Mouse (Mus musculus) hematopoietic stem cell, adult 5-6 weeks (primary cell): ENCODE measurements around the gene Spen. TPM values are rescaled to one million over a fixed set of nuclear protein-coding genes. Genes with fewer than 3 reads are reported as not detected.

Experiments
- ATAC-seq, 2 experiments: fragments of 125-278 bp in 1 of 2; replicated peaks in 1 of 2; 2 replicates each; pipeline ENCODE4 v1.8.0; 2016 to 2017; ENCODE audit warnings: inconsistent platforms in 2 of 2, mild to moderate bottlenecking in 2 of 2, moderate number of reproducible peaks in 2 of 2, low read depth in 1 of 2, moderate TSS enrichment in 1 of 2; ENCODE audit not compliant: low FRiP score in 2 of 2, poor library complexity in 2 of 2, severe bottlenecking in 2 of 2, insufficient read depth in 1 of 2, low TSS enrichment in 1 of 2
- total RNA-seq: library from RNA; stranded (forward); fragments of 172-1452, 232-1000 nt; gene quantifications from 2 replicates; pipeline ENCODE4 v1.2.3, GENCODE M21; 2017

Gene Spen
- total RNA-seq, 1 experiment from 2014 or later = 26.7 TPM

DNA sequence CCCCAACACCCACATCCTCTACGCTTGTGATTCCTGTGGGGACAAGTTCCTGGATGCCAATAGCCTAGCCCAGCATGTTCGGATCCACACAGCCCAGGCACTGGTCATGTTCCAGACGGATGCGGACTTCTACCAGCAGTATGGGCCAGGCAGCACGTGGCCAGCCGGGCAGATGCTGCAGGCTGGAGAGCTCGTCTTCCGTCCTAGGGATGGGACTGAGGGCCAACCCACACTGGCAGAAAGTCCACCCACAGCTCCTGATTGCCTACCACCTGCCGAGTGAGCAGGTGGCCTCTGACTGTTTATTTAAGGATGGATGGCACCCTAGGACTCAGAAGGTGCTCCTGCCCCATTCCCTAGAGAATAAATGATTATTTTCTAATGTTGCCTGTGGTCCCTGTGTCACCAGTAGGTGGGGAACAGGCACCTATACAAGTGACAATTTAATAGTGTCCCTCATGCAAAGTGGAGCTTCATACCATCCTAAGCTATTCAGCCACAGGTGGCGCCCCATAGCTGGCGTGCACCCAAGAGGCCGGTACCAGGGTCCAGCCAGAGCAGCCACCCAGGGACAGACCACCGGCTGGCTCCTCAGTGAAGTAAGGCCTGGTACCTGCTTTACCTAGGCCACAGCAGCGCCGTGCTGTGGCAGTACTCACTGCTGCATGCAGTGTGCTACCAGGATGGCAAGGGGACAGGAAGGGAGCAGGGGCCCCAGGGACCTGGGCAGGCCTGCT, 71.4 kb downstream of the Spen start:
- no peak for ATAC-seq

GRCm38 (mm10) chr4:141466289-141466795, 72.1 kb downstream of the Spen start:
- ATAC-seq = no peak

DNA sequence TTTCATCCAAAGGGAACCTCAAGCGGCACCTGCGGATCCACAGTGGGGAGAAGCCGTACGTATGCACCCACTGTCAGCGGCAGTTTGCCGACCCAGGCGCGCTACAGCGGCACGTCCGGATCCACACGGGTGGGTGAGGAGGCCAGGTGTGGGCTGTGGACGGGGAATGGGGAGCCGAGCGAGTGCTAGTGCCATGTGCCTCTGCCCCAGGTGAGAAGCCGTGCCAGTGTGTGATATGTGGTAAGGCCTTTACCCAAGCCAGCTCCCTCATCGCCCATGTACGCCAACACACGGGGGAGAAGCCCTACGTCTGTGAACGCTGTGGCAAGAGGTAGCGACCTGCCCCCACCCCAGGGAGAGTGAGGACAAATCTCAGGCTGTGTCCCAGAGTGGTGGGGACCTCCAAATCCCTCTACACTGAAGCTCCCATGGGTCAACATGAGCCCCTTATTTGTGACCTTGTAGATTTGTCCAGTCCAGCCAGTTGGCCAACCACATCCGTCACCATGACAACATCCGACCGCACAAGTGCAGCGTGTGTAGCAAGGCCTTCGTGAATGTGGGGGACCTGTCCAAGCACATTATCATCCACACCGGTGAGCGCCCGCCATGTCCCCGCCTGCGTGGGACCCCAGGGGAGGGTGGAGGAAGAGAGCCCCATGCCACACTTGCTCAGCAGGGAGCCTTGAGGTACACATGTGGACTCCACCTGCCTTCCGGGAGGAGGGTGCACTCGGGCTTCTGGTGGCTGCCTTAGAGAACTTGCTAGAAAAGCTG, 72.7 kb downstream of the Spen start:
- ATAC-seq = no peak

DNA sequence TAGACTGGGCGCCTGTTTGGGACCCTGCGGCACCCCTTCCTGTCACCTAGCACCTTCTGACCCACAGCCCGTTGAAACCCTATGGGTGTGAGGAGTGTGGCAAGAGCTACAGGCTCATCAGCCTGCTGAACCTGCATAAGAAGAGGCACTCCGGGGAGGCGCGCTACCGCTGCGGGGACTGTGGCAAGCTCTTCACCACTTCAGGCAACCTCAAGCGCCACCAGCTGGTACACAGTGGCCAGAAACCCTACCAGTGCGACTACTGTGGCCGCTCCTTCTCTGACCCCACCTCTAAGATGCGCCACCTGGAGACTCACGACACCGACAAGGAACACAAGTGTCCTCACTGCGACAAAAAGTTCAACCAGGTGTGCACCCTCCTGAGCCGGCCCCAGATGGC, 73.7 kb downstream of the Spen start:
- no peak for ATAC-seq

GRCm38 (mm10) chr4:141463472-141463871, 74.9 kb downstream of the Spen start:
- ATAC-seq = no peak

GRCm38 (mm10) chr4:141461576-141461975, 76.8 kb downstream of the Spen start:
- no peak for ATAC-seq

DNA sequence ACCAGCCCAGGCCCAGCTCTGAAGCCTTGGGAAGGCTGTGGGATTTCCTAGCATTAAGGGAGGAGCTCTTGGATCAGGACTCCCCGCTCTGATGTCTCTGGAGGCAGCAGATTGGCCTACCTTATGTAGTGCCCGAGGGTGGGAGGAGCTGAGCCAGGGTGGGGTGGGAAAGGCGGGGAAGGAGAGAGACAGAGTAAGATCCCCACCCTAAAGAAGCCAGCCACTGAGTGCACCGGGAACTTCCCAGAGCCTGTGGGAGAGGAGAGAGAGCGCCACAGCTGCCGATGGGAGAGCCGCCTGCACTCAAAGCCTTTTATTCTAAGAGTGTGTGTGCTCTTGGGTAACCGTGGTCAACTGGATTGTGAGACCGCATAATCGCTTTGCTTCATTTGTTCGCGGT, 77.3 kb downstream of the Spen start:
- no peak for ATAC-seq

DNA sequence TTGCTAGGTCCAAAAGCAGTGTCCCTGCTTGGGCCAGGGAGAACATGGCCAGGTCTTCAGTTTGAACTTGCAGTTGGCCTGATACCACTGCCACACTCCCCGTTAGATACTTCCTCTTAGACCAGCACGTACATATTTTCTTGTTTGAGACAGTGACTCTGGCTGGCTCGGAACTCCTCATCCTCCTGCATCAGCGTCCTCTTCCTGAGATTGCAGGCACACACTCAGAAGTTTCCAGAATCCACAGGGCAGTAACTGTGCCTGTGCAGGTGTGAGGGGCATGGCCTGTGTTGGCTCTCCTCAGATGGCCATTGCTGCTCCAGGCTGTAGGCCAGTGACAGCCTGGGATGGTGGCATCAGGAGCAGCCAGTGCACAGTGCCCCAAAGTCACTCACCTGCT, 77.9 kb downstream of the Spen start:
- ATAC-seq = no peak

GRCm38 (mm10) chr4:141459766-141460165, 78.6 kb downstream of the Spen start:
- no peak for ATAC-seq

DNA sequence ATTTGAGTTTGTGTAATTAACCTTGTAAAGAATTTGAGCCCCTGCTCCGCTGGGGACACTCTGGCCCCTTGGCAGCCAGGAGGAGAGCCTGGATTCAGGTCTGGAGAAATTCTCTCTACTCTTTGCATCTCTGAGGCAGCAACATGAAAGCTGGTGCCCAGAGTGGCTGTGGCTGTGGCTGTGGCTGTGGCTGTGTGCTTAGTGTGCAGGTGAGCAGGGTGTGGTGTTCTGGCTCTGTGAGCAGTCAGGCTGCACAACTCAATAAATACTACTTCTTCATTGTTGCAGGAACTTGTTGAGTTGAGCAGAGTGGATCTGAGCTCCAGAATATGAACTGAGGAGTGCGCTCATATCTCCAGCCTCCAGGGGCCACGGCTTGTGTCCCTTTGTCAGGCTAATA, 79.5 kb downstream of the Spen start:
- ATAC-seq = no peak

- ATAC-seq = no peak
Observed at GRCm38 (mm10) chr4:141458236-141458635, 80.2 kb downstream of the Spen start.

DNA sequence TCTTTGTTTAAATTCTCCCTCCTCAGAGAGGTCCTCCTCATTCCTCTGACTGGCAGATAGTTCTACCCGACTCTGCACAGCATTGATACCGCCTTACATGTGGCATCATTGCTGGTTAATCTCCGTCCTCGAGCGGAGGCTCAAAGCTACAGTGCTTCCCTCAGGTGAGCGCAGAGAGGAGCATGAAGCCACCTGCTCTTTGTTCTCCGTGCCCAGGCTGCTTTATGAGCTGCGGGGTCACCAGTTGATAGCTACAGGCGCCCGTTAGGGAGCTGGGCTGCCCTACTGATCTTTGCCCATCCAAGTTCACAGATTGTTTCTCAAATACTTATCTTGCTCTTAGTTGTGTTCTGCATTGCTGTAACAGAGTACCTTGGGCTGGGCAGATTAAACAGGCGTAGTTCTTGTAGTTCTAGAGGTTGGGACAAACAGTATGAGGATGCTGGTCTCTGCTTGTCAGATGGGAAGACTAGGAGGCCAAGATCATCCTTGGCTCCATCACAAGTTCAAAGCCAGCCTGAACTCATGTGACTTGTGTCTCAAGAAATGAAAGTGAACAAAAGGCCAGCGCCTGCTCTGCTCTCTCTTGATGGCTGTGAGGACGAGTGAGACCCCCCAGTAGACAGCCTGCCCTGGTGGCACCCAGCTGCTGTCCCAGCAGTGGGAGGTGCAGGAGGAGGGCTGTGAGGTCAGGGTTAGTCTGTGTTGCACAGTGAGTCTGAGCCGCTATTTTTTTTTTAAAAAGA, 82.0 kb downstream of the Spen start:
- ATAC-seq = no peak

DNA sequence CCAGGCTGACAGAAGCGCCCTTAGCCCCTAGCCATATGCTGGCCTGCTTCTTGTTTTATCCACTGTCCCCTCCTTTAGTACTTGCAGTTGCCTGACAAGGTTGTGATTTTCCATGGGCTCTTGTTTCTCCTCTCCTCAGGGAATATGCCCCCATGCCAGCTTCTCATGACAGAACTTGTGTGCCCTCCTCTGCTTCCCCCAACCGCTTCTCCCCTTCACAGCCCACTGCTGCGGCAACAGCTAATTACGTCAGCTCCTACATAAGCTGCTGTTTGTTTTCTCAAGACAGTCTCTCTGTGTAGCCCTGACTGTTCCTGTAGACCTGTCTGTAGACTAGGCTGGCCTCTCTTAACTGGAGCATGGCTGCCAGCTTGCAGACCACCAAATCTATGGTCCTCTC, 82.9 kb downstream of the Spen start:
- no peak for ATAC-seq

DNA sequence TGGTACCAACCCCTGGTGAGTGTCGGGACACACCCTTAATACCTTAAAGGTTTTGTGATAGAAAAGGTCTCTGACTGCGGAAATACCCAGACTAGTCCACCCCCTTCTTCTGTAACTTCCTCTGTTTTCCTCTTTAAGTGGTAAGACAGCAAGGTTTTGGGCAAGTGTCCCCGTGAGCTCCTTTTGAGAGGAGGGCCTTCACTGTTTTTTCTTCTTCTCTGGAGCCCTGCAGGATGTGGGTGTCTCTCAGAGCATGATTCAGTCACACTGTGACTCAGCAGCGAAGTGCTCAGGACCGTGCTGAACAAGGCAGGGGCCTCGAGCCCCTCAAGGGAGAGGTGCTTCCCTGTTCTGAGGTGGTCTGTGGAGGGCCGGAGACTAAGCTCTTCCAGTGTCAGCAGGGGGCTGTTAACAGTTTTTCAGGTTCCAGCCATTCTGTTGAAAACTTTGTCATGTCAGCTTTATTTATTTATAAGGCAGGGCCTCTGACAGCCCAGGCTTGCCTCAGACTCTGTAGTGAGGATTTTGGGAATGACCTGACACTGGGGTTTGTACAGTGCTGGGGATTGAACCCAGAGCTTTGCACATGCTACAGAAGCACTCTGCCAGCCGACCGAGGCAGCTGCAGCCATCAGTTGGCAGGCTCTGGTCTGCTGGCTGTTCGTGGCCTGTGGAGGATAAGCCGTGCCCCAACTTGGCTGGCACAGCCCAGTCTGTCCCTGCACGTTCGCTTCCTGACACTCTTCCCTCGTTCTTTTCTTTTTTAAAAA, 83.6 kb downstream of the Spen start:
- ATAC-seq = peak; percentile 86 to 88

- no peak for ATAC-seq
Observed at GRCm38 (mm10) chr4:141451916-141452450, 86.4 kb downstream of the Spen start.

DNA sequence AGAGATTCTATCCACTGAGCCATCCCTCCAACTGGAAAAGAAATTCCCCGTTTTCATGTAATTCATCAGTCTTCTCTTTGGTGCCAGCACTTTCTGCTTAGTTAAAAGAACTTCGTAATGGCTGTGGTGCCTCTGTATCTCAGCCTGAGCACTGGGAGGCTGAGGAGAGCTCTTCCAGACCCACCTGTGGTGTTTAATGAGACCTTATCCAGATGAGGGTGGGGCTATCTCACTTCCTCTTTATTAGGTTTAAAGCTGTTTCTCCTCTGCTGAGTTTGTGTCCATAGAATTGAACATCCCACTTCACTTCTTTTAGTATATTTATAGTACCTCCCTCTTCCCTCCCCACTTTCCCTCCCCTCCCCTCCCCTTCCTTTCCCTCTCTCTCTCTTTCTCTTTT, 87.1 kb downstream of the Spen start:
- no peak for ATAC-seq

GRCm38 (mm10) chr4:141446211-141446610, 92.2 kb downstream of the Spen start:
- ATAC-seq = no peak
